9 mouse cellular contexts compared by ENCODE assay signal in the genomic region with DNA sequence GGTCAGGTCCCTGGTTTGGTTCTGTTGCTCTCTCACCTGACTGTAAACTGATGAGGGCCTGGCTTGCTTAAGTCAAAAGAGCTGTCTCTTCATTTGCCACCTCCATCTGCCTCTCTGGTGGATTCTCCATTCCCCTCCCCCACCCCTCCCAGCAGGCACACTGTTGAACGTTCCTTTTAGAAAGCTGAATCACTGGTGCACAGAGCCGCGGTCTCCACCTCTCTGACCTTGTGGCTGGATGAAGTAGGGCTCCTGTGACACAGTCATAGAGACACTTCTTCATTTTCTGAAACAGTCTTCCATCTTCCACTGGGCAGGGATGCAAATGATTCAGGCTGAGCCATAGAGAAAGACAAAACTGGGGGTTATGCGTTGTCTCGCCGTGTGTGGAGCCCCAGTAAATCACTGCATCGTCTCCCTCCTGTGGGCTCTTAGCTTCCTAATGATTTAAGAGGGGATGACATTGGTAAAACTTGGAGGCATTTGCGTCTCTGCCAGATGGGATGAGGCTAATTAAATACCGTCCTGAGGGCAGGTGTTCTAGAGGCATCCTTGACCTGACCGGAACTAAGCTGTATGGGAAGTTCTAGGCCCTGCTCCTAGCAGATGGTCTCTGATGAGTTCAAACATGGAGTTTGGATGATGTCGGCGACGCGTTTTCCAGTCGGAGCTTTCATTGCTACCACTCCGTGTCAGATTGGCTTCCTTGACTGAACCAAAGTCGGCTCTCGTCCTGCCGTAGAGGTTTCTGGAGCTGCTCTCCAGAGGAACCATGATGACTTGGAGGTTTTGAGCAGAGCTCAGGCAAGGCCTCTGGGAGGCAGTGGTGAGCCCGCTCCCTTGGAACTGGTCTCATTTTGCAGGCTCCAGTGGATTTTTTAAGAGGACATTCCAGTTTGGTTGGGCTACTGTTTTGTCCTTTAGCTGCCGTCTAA. TPM values are rescaled to one million over a fixed set of nuclear protein-coding genes. Genes with fewer than 3 reads are reported as not detected.
DNase-seq lines count a peak whose midpoint lies in the region; ATAC-seq and TF ChIP-seq lines count a peak whose summit lies in the region.
"Had no signal": no experiment of that assay in that cellular context is flagged by ENCODE, and none has a peak within 500 bp of the region (broad histone marks: within the 10 kb centered on the region; RNA-seq: fewer than 3 reads in every experiment).

No protein-coding gene starts in this region.

- 0 out of 2 replicates have a peak, but pooled peaks have one; percentile 2 for TF ChIP-seq CTCF in liver, embryonic 14.5 days (IDR thresholded peaks at IDR 0.05; ENCODE audit: low read depth)
- TF ChIP-seq CTCF in midbrain, postnatal 0 days (IDR thresholded peaks at IDR 0.05), result peak; percentile 68

- H3K27ac ChIP-seq in liver, embryonic 14.5 days, result no peak overlapping the region
- H3K27ac ChIP-seq in liver, embryonic 12.5 days, result no peak overlapping the region
- no peak overlapping the region for H3K27ac ChIP-seq in forebrain, embryonic 16.5 days (ENCODE audit: low read length)
- H3K27ac ChIP-seq in midbrain, postnatal 0 days (ENCODE audit: low read depth, low read length), result no peak overlapping the region; the same call in 1 of the 2 replicates
- H3K27ac ChIP-seq: macrophage had no signal

- no peak for TF ChIP-seq EP300 in liver, embryonic 14.5 days (IDR thresholded peaks at IDR 0.05; ENCODE audit: low read depth)

- ATAC-seq in liver, embryonic 14.5 days (ENCODE audit: insufficient read depth), result no peak
- ATAC-seq in liver, embryonic 12.5 days, result no peak
- ATAC-seq in forebrain, embryonic 16.5 days, result no peak
- ATAC-seq in midbrain, postnatal 0 days (ENCODE audit: low FRiP score), result no peak

- H3K27me3 ChIP-seq in liver, embryonic 14.5 days (ENCODE audit: control insufficient read depth, insufficient read depth, low read length), result peaks cover 30% of the 10 kb centered on the region
- H3K27me3 ChIP-seq in liver, embryonic 12.5 days (replicated peaks), result peaks cover 63% of the 10 kb centered on the region
- H3K27me3 ChIP-seq in forebrain, embryonic 16.5 days (replicated peaks; ENCODE audit: control insufficient read depth, insufficient read depth, low read length), result no peaks in the 10 kb centered on the region
- H3K27me3 ChIP-seq in midbrain, postnatal 0 days (ENCODE audit: insufficient read depth, low read length), result no peaks in the 10 kb centered on the region

- DNase-seq in adrenal gland, adult (ENCODE audit: inconsistent age in 2 of 2, low spot score in 1 of 2), result peak; percentile 58 to 66
- DNase-seq in adrenal gland, adult 18-20 months (ENCODE audit: low spot score in 2 of 2), result no peak
- DNase-seq in liver, embryonic 14.5 days (ENCODE audit: low read depth in 3 of 3, low spot score in 3 of 3), result no peak
- DNase-seq in midbrain, postnatal 0 days (ENCODE audit: low spot score), result peak; percentile 63
- no peak for DNase-seq in urinary bladder, adult 18-20 months (ENCODE audit: low spot score in 2 of 2)
- DNase-seq in urinary bladder, postnatal 36 days (ENCODE audit: low spot score in 2 of 2), result no peak

- 60% methylated on average over 21 of the region's 21 CpGs for WGBS in liver, embryonic 14.5 days (ENCODE audit: insufficient replicate concordance)
- 61% methylated on average over 21 of the region's 21 CpGs for WGBS in liver, embryonic 12.5 days (ENCODE audit: insufficient replicate concordance)
- 63% methylated on average over 21 of the region's 21 CpGs for WGBS in forebrain, embryonic 16.5 days
- 50% methylated on average over 21 of the region's 21 CpGs for WGBS in midbrain, postnatal 0 days

- no peak overlapping the region for H3K4me3 ChIP-seq in liver, embryonic 14.5 days (ENCODE audit: insufficient read depth in 1 of 2, low read depth in 2 of 2, low read length in 2 of 2)
- H3K4me3 ChIP-seq in liver, embryonic 12.5 days, result no peak overlapping the region
- peak overlapping the region; percentile 93 for H3K4me3 ChIP-seq in forebrain, embryonic 16.5 days (replicated peaks; ENCODE audit: low read length)
- H3K4me3 ChIP-seq in midbrain, postnatal 0 days (ENCODE audit: low read depth, low read length), result peak overlapping the region; percentile 83

- H3K4me1 ChIP-seq in liver, embryonic 14.5 days (replicated peaks; ENCODE audit: control insufficient read depth in 2 of 2, insufficient read depth in 2 of 2, low read length in 1 of 2), result no peaks in the 10 kb centered on the region
- H3K4me1 ChIP-seq in liver, embryonic 12.5 days, result 0 out of 2 replicates have a peak, but pooled peaks cover 12% of the 10 kb centered on the region
- peaks cover 36% of the 10 kb centered on the region for H3K4me1 ChIP-seq in forebrain, embryonic 16.5 days (replicated peaks; ENCODE audit: control insufficient read depth, insufficient read depth, low read length)
- peaks cover 13% of the 10 kb centered on the region for H3K4me1 ChIP-seq in midbrain, postnatal 0 days (ENCODE audit: insufficient read depth, low read length)

- no peak overlapping the region for H3K9ac ChIP-seq in liver, embryonic 14.5 days (replicated peaks)
- no peak overlapping the region for H3K9ac ChIP-seq in liver, embryonic 12.5 days
- no peak overlapping the region for H3K9ac ChIP-seq in forebrain, embryonic 16.5 days (replicated peaks; ENCODE audit: low read depth, low read length)
- H3K9ac ChIP-seq in midbrain, postnatal 0 days (replicated peaks; ENCODE audit: low read length, poor library complexity, severe bottlenecking), result peak overlapping the region; percentile 42; the same call in 1 of the 2 replicates

- H3K4me2 ChIP-seq in liver, embryonic 14.5 days (ENCODE audit: low read depth), result no peak overlapping the region
- H3K4me2 ChIP-seq in liver, embryonic 12.5 days, result no peak overlapping the region
- H3K4me2 ChIP-seq in forebrain, embryonic 16.5 days (ENCODE audit: low read length), result peak overlapping the region; percentile 80
- peak overlapping the region; percentile 57 for H3K4me2 ChIP-seq in midbrain, postnatal 0 days (ENCODE audit: low read depth, low read length, poor library complexity, severe bottlenecking)

- no peaks in the 10 kb centered on the region for H3K9me3 ChIP-seq in liver, embryonic 14.5 days (ENCODE audit: control insufficient read depth, low read length)
- no peaks in the 10 kb centered on the region for H3K9me3 ChIP-seq in liver, embryonic 12.5 days (replicated peaks)
- no peaks in the 10 kb centered on the region for H3K9me3 ChIP-seq in forebrain, embryonic 16.5 days (ENCODE audit: control insufficient read depth, low read length)
- no peaks in the 10 kb centered on the region for H3K9me3 ChIP-seq in midbrain, postnatal 0 days (ENCODE audit: low read length)

- H3K36me3 ChIP-seq in liver, embryonic 14.5 days (replicated peaks; ENCODE audit: control insufficient read depth, insufficient read depth, low read depth), result no peaks in the 10 kb centered on the region
- no peaks in the 10 kb centered on the region for H3K36me3 ChIP-seq in liver, embryonic 12.5 days
- H3K36me3 ChIP-seq in forebrain, embryonic 16.5 days (ENCODE audit: control insufficient read depth, insufficient read depth), result peaks cover 9% of the 10 kb centered on the region
- H3K36me3 ChIP-seq in midbrain, postnatal 0 days (ENCODE audit: insufficient read depth, low read length), result peaks cover 23% of the 10 kb centered on the region

RNA-seq across cellular contexts. Expression of a gene that starts 1.8 kb away (rescaled TPM):
- 100 to 1,000 TPM in 1 of 2 experiments, 10 to 100 TPM in 1; 55.1 to 104 TPM for total RNA-seq in adrenal gland, adult 18-20 months (2021)
- 1.1 and 2.7 TPM in 2 replicates for polyA plus RNA-seq in liver, embryonic 14.5 days (2012; rRNA removed)
- 1.1 and 1.5 TPM in 2 replicates for polyA plus RNA-seq in liver, embryonic 14.5 days (2014; fragmentation: Nextera tagmentation; extraction: Ambion mirVana)
- 3.0 and 7.1 TPM in 2 replicates for polyA plus RNA-seq in liver, embryonic 12.5 days (2016; fragmentation: Nextera tagmentation; extraction: Ambion mirVana)
- 1,188 and 1,480 TPM in 2 replicates for polyA plus RNA-seq in forebrain, embryonic 16.5 days (2015; fragmentation: Nextera tagmentation; extraction: Ambion mirVana)
- 1,819 and 2,069 TPM in 2 replicates for total RNA-seq in midbrain, postnatal 0 days (2014; rRNA removed)
- polyA plus RNA-seq in midbrain, postnatal 0 days (2015; fragmentation: Nextera tagmentation; extraction: Ambion mirVana), result 2,098 and 2,247 TPM in 2 replicates
- polyA plus RNA-seq: macrophage had no signal

RNA-seq across cellular contexts. Expression of a gene that starts 59.1 kb away (rescaled TPM):
- 10 to 100 TPM; 37.4 to 54.0 TPM for total RNA-seq in adrenal gland, adult 18-20 months (2021)
- 0.62 and 0.92 TPM in 2 replicates for polyA plus RNA-seq in liver, embryonic 14.5 days (2012; rRNA removed)
- 2.8 and 3.0 TPM in 2 replicates for polyA plus RNA-seq in liver, embryonic 14.5 days (2014; fragmentation: Nextera tagmentation; extraction: Ambion mirVana)
- 5.9 and 6.1 TPM in 2 replicates for polyA plus RNA-seq in liver, embryonic 12.5 days (2016; fragmentation: Nextera tagmentation; extraction: Ambion mirVana)
- 92.2 and 99.1 TPM in 2 replicates for polyA plus RNA-seq in forebrain, embryonic 16.5 days (2015; fragmentation: Nextera tagmentation; extraction: Ambion mirVana)
- total RNA-seq in midbrain, postnatal 0 days (2014; rRNA removed), result 60.6 and 73.7 TPM in 2 replicates
- polyA plus RNA-seq in midbrain, postnatal 0 days (2015; fragmentation: Nextera tagmentation; extraction: Ambion mirVana), result 66.6 and 76.0 TPM in 2 replicates

Comparison
In these comparisons a context has a peak if more than half of its experiments do, and no peak if none do; other contexts are left out.
1. DNase-seq: peak in adrenal gland, adult (2 of 2) and midbrain, postnatal 0 days (single experiment); none in adrenal gland, adult 18-20 months (0 of 2), liver, embryonic 14.5 days (0 of 3), urinary bladder, adult 18-20 months (0 of 2) and urinary bladder, postnatal 36 days (0 of 2).
2. H3K4me2 ChIP-seq: peak in forebrain, embryonic 16.5 days (single experiment) and midbrain, postnatal 0 days (single experiment); none in liver, embryonic 14.5 days (single experiment) and liver, embryonic 12.5 days (single experiment).
3. H3K4me3 ChIP-seq: peak in forebrain, embryonic 16.5 days (single experiment) and midbrain, postnatal 0 days (single experiment); none in liver, embryonic 14.5 days (0 of 2) and liver, embryonic 12.5 days (single experiment).
4. RNA of a gene that starts 1.8 kb away (polyA plus RNA-seq): 2,098 to 2,247 TPM in midbrain, postnatal 0 days and 1,188 to 1,480 TPM in forebrain, embryonic 16.5 days; 3.0 to 7.1 TPM in liver, embryonic 12.5 days and 1.1 to 2.7 TPM in liver, embryonic 14.5 days; every median in the first group is over 100 times any median in the second.